ENCODE assay signal across 23 mouse cellular contexts in genomic region chr1:37075759-37076158, GRCm38 (mm10). TPM values are rescaled to one million over a fixed set of nuclear protein-coding genes. Genes with fewer than 3 reads are reported as not detected.
"Had no signal": no experiment of that assay in that cellular context is flagged by ENCODE, and none has a peak within 500 bp of the region (broad histone marks: within the 10 kb centered on the region; RNA-seq: fewer than 3 reads in every experiment).

No protein-coding gene starts in this region.

- H3K4me2 ChIP-seq: lung, embryonic 15.5 days; midbrain, embryonic 12.5 days; neural tube, embryonic 13.5 days; neural tube, embryonic 15.5 days had no signal

- H3K4me1 ChIP-seq: lung, embryonic 15.5 days; midbrain, embryonic 10.5 days; midbrain, embryonic 12.5 days; neural tube, embryonic 13.5 days; neural tube, embryonic 15.5 days had no signal

- H3K4me3 ChIP-seq: lung, embryonic 15.5 days; midbrain, embryonic 10.5 days; midbrain, embryonic 12.5 days; myocyte; neural tube, embryonic 13.5 days; neural tube, embryonic 15.5 days had no signal

- H3K27ac ChIP-seq: lung, embryonic 15.5 days; macrophage; midbrain, embryonic 10.5 days; midbrain, embryonic 12.5 days; neural tube, embryonic 13.5 days; neural tube, embryonic 15.5 days had no signal

- DNase-seq: lung, adult 2 months; lung, postnatal 14 days; lung, postnatal 36 days; midbrain, embryonic 14.5 days; retina, postnatal 1 day; right cerebral cortex, adult 18-20 months; right cerebral cortex, postnatal 25 days; right cerebral cortex, postnatal 4 days; spleen, adult 18-20 months; thymus, adult 18-20 months; thymus, postnatal 14 days; thymus, postnatal 36 days had no signal

- H3K9me3 ChIP-seq: lung, embryonic 15.5 days; midbrain, embryonic 10.5 days; midbrain, embryonic 12.5 days; neural tube, embryonic 13.5 days; neural tube, embryonic 15.5 days had no signal

- H3K27me3 ChIP-seq: lung, embryonic 15.5 days; midbrain, embryonic 12.5 days; neural tube, embryonic 13.5 days; neural tube, embryonic 15.5 days had no signal

- ATAC-seq: lung, postnatal 0 days; midbrain, embryonic 16.5 days had no signal

- H3K36me3 ChIP-seq: lung, embryonic 15.5 days; midbrain, embryonic 10.5 days; midbrain, embryonic 12.5 days; neural tube, embryonic 13.5 days; neural tube, embryonic 15.5 days had no signal

- H3K9ac ChIP-seq: lung, embryonic 15.5 days; midbrain, embryonic 12.5 days; neural tube, embryonic 13.5 days; neural tube, embryonic 15.5 days had no signal

RNA-seq across cellular contexts. Expression of gene Vwa3b, which starts 49.4 kb away (rescaled TPM):
- total RNA-seq: megakaryocyte progenitor cell, adult 5-6 weeks; megakaryocyte-erythroid progenitor cell, adult 5-6 weeks had no signal
- polyA plus RNA-seq: macrophage, myocyte had no signal
